Mouse (Mus musculus) T-cell, adult 2 months (primary cell): Measurements from ENCODE around the gene Kcna2.

ENCODE experiments used
- DNase-seq: peaks from one replicate; pipeline ENCODE4 v3.0.0; 2022; ENCODE audit warnings: low spot score

Gene Kcna2

GRCm38 (mm10) chr3:107101787-107102651 is 1.1 kb downstream of the Kcna2 start:
- peak; percentile 42 for DNase-seq

- no peak for DNase-seq
Observed at GRCm38 (mm10) chr3:107103041-107103440, 2.1 kb downstream of the Kcna2 start.

- no peak for DNase-seq
Observed at GRCm38 (mm10) chr3:107103462-107103861, 2.5 kb downstream of the Kcna2 start.

- no peak for DNase-seq
Observed at GRCm38 (mm10) chr3:107105986-107106385, 5.0 kb downstream of the Kcna2 start.

GRCm38 (mm10) chr3:107112498-107112897 is 11.6 kb downstream of the Kcna2 start:
- no peak for DNase-seq

GRCm38 (mm10) chr3:107112932-107113659 is 12.2 kb downstream of the Kcna2 start:
- DNase-seq = no peak

- no peak for DNase-seq
Observed at GRCm38 (mm10) chr3:107113771-107114737, 13.1 kb downstream of the Kcna2 start.

GRCm38 (mm10) chr3:107114941-107115340 is 14.0 kb downstream of the Kcna2 start:
- DNase-seq = no peak

- no peak for DNase-seq
Observed at GRCm38 (mm10) chr3:107115746-107116145, 14.8 kb downstream of the Kcna2 start.

- DNase-seq = no peak
Observed at GRCm38 (mm10) chr3:107119864-107120564, 19.1 kb downstream of the Kcna2 start.

- DNase-seq = no peak
Observed at GRCm38 (mm10) chr3:107122306-107122705, 21.4 kb downstream of the Kcna2 start.

GRCm38 (mm10) chr3:107127667-107128066 is 26.7 kb downstream of the Kcna2 start:
- DNase-seq = no peak

GRCm38 (mm10) chr3:107128421-107128820 is 27.5 kb downstream of the Kcna2 start:
- no peak for DNase-seq

- no peak for DNase-seq
Observed at GRCm38 (mm10) chr3:107129251-107129650, 28.3 kb downstream of the Kcna2 start.

- no peak for DNase-seq
Observed at GRCm38 (mm10) chr3:107130661-107131326, 29.8 kb downstream of the Kcna2 start.

GRCm38 (mm10) chr3:107131846-107132245 is 30.9 kb downstream of the Kcna2 start:
- no peak for DNase-seq

- DNase-seq = no peak
Observed at GRCm38 (mm10) chr3:107132651-107133050, 31.7 kb downstream of the Kcna2 start.

- DNase-seq = no peak
Observed at GRCm38 (mm10) chr3:107134457-107134856, 33.5 kb downstream of the Kcna2 start.

GRCm38 (mm10) chr3:107147126-107147525 is 46.2 kb downstream of the Kcna2 start:
- no peak for DNase-seq

- DNase-seq = peak; percentile 64
Observed at GRCm38 (mm10) chr3:107149006-107149405, 48.1 kb downstream of the Kcna2 start.

GRCm38 (mm10) chr3:107150469-107150868 is 49.5 kb downstream of the Kcna2 start:
- no peak for DNase-seq
